Mouse (Mus musculus): ENCODE results near the gene Rnf10. TPM values are rescaled to one million over a fixed set of nuclear protein-coding genes. Genes with fewer than 3 reads are reported as not detected.

Rnf10 gene
- polyA plus RNA-seq, 1 experiment: 168 TPM

GRCm38 (mm10) chr5:115301615-115302014 is 28.9 kb upstream of the Rnf10 start:
- H3K27ac ChIP-seq (ENCODE audit: insufficient read depth, low read length): peak overlapping the region; percentile 4; the same call in 1 of the 2 replicates
- TF ChIP-seq POLR2A (IDR thresholded peaks at IDR 0.05; ENCODE audit: low read depth, low read length) (no peak), CTCF (IDR thresholded peaks at IDR 0.05; ENCODE audit: borderline replicate concordance, insufficient read depth, low read length) (no peak)
- H3K4me3 ChIP-seq (ENCODE audit: insufficient read depth, low read length): peak overlapping the region; percentile 49
- H3K4me1 ChIP-seq (ENCODE audit: control insufficient read depth, insufficient read depth, low read length): peaks cover 4% of the 10 kb centered on the region; the same call in 1 of the 2 replicates

- TF ChIP-seq CTCF (IDR thresholded peaks at IDR 0.05; ENCODE audit: borderline replicate concordance, insufficient read depth, low read length): no peak
- TF ChIP-seq POLR2A (IDR thresholded peaks at IDR 0.05; ENCODE audit: low read depth, low read length): peak; percentile 96
- peak within 1 kb of the TSS; percentile 45 for H3K27ac ChIP-seq (ENCODE audit: insufficient read depth, low read length)
- peak within 1 kb of the TSS; percentile 62 for H3K4me3 ChIP-seq (ENCODE audit: insufficient read depth, low read length)
- H3K4me1 ChIP-seq (ENCODE audit: control insufficient read depth, insufficient read depth, low read length): peaks cover 4% of the 10 kb centered on the region; the same call in 1 of the 2 replicates
Measured at GRCm38 (mm10) chr5:115300792-115301614, 28.3 kb upstream of the Rnf10 start, which contains the start of gene Dynll1. TSS of gene Dynll1 (minus strand) at chr5:115300999.

- H3K4me3 ChIP-seq (ENCODE audit: insufficient read depth, low read length): peak overlapping the region; percentile 62
- H3K27ac ChIP-seq (ENCODE audit: insufficient read depth, low read length): peak overlapping the region; percentile 45
- H3K4me1 ChIP-seq (ENCODE audit: control insufficient read depth, insufficient read depth, low read length): peaks cover 4% of the 10 kb centered on the region; the same call in 1 of the 2 replicates
- TF ChIP-seq CTCF (IDR thresholded peaks at IDR 0.05; ENCODE audit: borderline replicate concordance, insufficient read depth, low read length) (no peak), POLR2A (IDR thresholded peaks at IDR 0.05; ENCODE audit: low read depth, low read length) (peak; percentile 39; the same call in 1 of the 2 replicates)
Measured at GRCm38 (mm10) chr5:115300035-115300744, 27.5 kb upstream of the Rnf10 start.

GRCm38 (mm10) chr5:115296347-115296746 is 23.6 kb upstream of the Rnf10 start:
- no peak overlapping the region for H3K27ac ChIP-seq (ENCODE audit: insufficient read depth, low read length)
- H3K4me1 ChIP-seq (ENCODE audit: control insufficient read depth, insufficient read depth, low read length): peaks cover 4% of the 10 kb centered on the region; the same call in 1 of the 2 replicates
- no peak for TF ChIP-seq CTCF (IDR thresholded peaks at IDR 0.05; ENCODE audit: borderline replicate concordance, insufficient read depth, low read length)
- TF ChIP-seq POLR2A (IDR thresholded peaks at IDR 0.05; ENCODE audit: low read depth, low read length): peak; percentile 28
- no peak overlapping the region for H3K4me3 ChIP-seq (ENCODE audit: insufficient read depth, low read length)

GRCm38 (mm10) chr5:115294173-115294572 is 21.5 kb upstream of the Rnf10 start:
- TF ChIP-seq POLR2A (IDR thresholded peaks at IDR 0.05; ENCODE audit: low read depth, low read length) (no peak), CTCF (IDR thresholded peaks at IDR 0.05; ENCODE audit: borderline replicate concordance, insufficient read depth, low read length) (no peak)
- H3K4me1 ChIP-seq (ENCODE audit: control insufficient read depth, insufficient read depth, low read length): peaks cover 4% of the 10 kb centered on the region; the same call in 1 of the 2 replicates
- H3K4me3 ChIP-seq (ENCODE audit: insufficient read depth, low read length): no peak overlapping the region
- H3K27ac ChIP-seq (ENCODE audit: insufficient read depth, low read length): no peak overlapping the region

- no peaks in the 10 kb centered on the region; the same call in 1 of the 2 replicates for H3K4me1 ChIP-seq (ENCODE audit: control insufficient read depth, insufficient read depth, low read length)
- no peak overlapping the region for H3K27ac ChIP-seq (ENCODE audit: insufficient read depth, low read length)
- no peak overlapping the region for H3K4me3 ChIP-seq (ENCODE audit: insufficient read depth, low read length)
- TF ChIP-seq POLR2A (IDR thresholded peaks at IDR 0.05; ENCODE audit: low read depth, low read length) (no peak), CTCF (IDR thresholded peaks at IDR 0.05; ENCODE audit: borderline replicate concordance, insufficient read depth, low read length) (no peak)
Measured at GRCm38 (mm10) chr5:115284735-115285134, 12.0 kb upstream of the Rnf10 start.

GRCm38 (mm10) chr5:115280050-115280687 is 7.5 kb upstream of the Rnf10 start:
- H3K4me3 ChIP-seq (ENCODE audit: insufficient read depth, low read length): peak overlapping the region; percentile 98
- H3K27ac ChIP-seq (ENCODE audit: insufficient read depth, low read length): no peak overlapping the region
- H3K4me1 ChIP-seq (ENCODE audit: control insufficient read depth, insufficient read depth, low read length): no peaks in the 10 kb centered on the region; the same call in 1 of the 2 replicates
- TF ChIP-seq POLR2A (IDR thresholded peaks at IDR 0.05; ENCODE audit: low read depth, low read length) (no peak), CTCF (IDR thresholded peaks at IDR 0.05; ENCODE audit: borderline replicate concordance, insufficient read depth, low read length) (no peak)

- TF ChIP-seq POLR2A (IDR thresholded peaks at IDR 0.05; ENCODE audit: low read depth, low read length) (peak; percentile 71), CTCF (IDR thresholded peaks at IDR 0.05; ENCODE audit: borderline replicate concordance, insufficient read depth, low read length) (no peak)
- Histone ChIP-seq H3K4me3 (ENCODE audit: insufficient read depth, low read length) (peak within 1 kb of the TSS; percentile 98), H3K4me1 (ENCODE audit: control insufficient read depth, insufficient read depth, low read length) (no peaks in the 10 kb centered on the region; the same call in 1 of the 2 replicates), H3K27ac (ENCODE audit: insufficient read depth, low read length) (no peak within 1 kb of the TSS)
Measured at GRCm38 (mm10) chr5:115279226-115280049, 6.7 kb upstream of the Rnf10 start, which contains the start of gene Coq5. TSS of gene Coq5 (plus strand) at chr5:115279666.
